Mouse (Mus musculus) layer of hippocampus, postnatal 10 days (tissue): ENCODE results near the gene Fam187b. TPM values are rescaled to one million over a fixed set of nuclear protein-coding genes. Genes with fewer than 3 reads are reported as not detected.
A peak's percentile ranks its signal among the peaks of the same experiment; 100 is the strongest.

Experiments
- DNase-seq, 2 experiments: peaks; one replicate each; pipeline ENCODE4 v3.0.0; 2021; ENCODE audit warnings: low spot score in 2 of 2
- total RNA-seq, 2 experiments: library from RNA; stranded (reverse); gene quantifications; 2 replicates each; pipeline ENCODE4 v1.2.3; 2021

The Fam187b gene
- total RNA-seq, 2 experiments from 2014 or later, result 0.25 to 0.96 TPM

DNA sequence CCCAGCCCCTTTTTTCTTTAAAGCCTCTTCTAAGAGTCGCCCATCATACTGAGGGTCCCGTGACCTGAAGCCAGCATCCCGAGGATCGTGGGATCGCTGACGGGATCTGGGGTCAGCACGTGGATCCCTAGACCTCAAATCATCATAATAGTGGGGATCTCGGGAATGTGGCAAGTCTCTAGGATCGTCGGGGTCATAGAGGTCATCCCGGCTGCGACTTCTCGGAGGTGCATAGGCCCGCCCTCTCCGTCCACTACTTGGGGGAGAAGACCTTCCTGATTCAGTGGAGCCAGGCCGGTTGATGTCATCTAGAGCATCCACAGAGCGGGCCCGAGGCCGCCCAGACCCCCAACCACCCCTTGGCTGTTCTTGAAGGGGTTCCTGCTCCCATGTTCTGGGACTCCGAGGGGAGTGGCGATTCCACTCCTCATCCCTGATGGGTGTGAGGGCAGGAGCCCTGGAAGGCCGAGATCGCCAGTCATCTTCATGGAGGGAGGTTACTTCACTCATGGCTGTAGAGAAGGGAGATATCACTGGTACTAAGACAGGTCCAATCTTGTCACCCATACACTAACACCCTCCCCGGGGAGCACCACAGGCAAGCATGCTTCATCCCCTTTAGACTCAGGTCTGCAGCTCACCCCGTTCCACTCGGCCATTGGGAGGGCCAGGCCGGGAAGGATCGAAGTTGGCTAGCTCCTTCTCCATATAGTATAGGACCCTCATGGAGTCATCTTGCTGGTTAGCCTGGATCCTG is 15.3 kb upstream of the Fam187b start:
- no peak for DNase-seq

DNA sequence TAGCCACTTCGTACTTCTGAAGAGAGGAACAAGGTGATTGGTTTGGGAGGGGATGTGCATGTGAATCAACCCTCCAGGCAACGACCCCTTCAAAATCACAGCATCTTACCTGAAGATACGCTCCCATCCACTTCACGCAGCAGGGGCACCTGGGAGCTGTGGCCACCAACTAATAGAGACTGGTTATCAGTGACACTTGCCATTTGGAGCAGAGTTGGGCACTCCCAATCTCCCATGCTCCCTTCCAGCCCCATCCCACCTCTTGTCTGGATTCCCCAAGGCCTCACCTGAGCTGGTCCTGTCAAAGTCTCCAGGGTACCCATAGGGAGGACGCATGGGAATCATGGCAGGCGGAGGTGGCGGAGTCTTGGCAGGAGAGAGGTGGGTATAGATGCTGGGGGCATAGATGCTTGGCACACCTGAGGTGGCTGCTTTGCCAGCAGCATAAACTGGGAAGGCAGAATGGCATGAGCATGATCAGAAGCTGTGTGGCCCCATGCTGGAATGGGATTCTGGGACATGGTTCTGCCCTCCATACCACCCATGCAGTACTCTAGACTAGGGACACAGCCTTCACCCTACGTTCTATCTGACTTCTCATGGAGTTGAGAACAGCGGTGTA is 14.6 kb upstream of the Fam187b start:
- no peak for DNase-seq

DNA sequence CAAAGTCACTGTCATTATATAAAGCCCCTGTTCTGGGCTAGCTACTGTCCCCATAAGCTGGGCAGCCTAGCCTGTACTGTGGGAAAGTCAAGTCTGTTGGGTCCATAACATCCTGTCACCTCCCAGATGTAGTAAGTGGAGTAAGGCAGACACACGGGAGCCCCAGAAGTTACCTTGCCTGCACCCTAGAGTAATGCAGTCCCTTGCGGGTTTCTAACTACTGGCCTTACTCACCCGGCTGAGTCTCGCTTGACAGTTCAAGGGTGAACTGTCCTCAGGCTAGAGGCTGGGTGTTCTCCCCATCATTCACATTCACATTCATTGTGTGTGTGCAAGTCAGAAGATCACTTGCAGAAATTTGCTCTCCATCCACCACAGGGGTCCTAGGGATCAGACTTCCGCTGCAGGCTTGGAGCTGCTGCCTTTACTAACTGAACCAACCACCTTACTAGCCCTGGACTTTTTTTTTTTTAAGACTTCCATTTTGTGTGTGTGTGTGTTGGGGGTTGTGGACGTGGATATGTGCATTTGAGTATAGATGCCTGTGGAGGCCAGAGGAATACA is 13.7 kb upstream of the Fam187b start:
- no peak for DNase-seq

DNA sequence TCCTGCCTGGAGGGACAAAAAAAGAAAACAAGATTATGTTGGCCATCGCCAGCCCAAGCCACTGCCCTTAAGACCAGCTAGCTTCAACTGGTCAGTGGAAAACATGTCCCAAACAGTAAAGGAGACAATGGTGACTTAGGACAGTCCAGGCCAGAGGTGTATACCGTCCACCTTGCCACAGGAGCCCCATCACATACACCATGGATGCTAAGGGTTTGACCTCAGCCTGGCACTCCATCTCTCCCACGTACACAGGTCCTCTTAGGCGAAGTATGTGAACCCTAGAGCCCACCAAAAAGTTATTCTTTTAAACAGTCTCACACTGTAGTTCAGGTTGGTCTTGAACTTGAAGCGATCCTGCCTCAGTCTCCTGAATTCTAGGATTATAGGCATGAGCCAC is 10.7 kb upstream of the Fam187b start:
- no peak for DNase-seq

DNA sequence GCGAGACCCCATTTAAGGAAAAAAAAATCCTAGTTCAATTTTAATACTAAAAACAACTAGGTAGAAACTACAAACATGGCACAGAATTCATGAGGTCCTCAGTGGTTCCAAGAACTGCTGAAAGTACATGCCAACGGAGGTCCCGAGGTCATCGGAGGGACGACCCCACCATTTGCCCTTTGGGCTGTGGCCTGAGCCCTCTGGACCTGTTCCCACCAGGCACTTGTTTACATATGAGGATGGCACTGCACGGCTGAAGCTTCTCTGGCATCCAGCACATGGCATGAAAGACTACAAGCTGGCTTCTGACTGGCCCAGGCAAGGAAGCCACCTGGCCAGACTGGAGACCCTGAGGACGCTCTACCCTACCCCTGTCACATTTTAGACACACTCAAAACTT is 9.2 kb upstream of the Fam187b start:
- DNase-seq, result no peak

DNA sequence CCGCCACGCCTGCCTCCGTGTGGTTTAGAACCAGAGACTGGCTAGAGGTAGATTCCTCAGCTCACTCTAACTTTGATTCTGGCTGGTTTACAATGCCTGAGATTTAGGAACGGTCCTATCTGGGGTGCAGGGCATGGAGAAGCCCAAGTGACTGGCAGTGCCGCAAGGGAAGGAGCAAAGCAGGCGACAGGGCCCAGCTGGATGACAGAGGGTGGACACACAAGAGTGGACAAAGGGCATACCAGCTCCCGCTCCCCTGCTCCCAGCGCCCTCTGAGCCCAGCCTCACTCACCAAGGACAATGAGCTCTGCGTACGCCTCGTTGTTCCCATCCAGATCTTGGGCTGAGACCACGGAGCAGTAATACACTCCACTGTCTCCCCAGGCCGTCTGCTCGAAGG is 7.9 kb upstream of the Fam187b start:
- DNase-seq, result no peak

DNA sequence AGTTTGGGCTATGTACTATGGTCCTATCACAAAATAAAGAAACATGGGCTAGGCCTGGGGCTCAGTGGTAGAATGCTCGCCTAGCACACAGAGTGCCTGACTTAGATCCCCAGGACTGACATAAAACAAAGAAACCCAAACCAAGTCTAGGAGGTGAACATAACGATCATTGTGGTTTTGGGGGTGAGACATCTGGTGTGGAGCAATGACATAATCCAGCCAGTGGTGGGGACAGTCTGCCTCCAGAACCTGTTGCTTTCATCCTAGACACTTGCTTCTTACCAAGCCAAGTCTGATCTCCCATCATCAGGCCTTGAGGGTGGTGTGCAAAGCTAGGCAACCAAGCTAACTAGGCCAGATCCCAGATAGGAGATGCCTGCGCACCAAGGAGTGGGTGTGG is 6.9 kb upstream of the Fam187b start:
- DNase-seq, result no peak

DNA sequence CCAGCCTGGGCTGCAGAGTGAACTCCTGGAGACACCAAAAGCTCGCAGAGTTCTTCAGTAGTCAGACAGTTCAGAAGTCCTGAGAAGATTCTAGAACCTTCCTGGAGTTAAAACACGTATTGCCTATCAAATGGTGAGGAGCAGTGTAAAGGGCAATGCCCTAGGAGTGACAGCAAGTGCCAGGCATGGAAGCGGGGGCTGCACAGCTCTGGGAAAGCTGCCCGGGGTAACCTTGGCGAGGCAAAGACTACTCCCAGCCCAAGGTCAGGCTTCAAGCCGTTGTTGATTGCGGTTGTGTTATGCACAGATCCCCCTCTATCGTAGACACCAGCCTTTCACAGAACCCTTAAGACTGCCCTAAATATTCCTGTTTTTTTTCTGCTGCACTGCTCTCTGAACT is 5.0 kb upstream of the Fam187b start:
- no peak for DNase-seq

DNA sequence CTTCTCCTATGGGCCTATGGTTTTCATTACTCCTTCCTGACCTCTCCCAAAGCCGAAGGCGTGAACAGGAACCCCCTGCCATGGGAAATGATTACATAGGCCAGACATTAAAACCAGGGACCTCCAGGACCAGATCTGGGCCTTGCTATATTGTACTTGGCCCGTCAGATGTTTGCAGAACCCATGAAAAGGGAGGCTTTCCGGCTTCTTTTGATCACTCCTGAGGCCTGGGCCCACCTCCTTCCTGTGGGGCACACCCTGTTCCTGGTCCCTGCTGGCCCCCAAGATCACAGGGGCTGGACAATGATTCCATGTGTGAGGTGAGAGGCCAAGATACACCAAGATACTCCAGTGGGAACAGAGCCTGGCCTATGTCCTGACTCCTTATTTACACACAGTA is 4.4 kb upstream of the Fam187b start:
- no peak for DNase-seq

GRCm38 (mm10) chr7:30971901-30972300 is 1.7 kb upstream of the Fam187b start:
- no peak for DNase-seq

DNA sequence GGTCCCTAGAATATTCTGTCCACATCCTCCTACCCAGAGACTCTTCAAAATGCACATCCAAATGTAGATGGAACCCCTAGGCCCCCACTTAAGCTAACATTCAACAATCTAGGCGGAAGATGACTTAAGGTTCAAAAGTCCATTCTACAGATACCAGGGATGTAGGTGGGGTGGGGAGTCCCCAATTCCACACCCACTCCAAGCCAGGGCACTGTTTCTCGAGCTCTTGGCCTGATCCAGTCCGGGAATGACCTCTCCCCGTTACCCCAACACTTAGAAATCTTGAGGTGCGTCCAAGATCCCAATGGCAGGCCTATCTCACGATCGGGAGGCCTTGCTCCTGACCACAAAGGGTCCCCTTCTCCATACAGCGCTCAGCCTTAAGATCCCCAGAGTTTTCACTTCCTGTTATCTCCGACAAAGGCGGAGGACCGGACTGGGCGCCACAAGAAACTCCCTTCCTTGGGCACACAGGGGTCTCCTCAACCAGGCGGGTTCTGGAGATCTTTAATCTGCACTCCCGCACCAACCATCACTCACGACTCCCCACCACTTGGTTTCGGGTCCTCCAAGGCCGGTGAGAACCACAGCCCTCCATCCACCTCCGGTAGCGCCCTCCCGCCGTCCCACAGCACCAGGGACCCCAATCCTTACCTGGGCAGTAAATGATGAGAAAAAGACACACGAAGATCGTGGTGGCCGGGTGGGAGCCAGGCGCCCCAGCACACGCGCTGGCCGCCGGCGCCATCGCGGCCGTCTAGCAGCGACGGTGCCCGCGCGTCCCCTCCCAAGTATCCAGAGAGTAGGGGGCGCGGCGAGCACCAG is 952 bp upstream of the Fam187b start:
- no peak for DNase-seq

- DNase-seq, result no peak
Observed at GRCm38 (mm10) chr7:30973251-30973500, 414 bp upstream of the Fam187b start, which contains the start of gene Lsr. Gene Lsr (minus strand): TSS chr7:30973464.

DNA sequence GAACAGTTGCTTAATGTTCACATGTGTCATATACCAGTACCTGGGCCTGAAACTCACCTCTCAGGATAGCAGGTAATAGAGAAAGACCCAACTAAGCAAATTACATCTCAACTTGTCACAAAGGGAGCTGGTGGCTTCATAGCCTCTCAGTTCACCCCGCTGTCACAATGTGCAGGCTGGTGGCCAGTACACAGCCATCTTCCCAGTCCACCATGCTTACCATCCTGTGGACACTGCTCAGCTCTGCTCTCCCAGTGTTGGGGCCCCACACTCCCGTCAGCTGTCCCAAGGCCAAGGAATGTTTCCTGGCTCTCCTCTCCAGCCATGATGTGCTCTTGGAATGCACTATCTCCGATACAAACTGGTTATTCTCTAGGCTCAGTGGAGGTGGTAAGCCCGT is 8.1 kb downstream of the Fam187b start:
- DNase-seq, result no peak

DNA sequence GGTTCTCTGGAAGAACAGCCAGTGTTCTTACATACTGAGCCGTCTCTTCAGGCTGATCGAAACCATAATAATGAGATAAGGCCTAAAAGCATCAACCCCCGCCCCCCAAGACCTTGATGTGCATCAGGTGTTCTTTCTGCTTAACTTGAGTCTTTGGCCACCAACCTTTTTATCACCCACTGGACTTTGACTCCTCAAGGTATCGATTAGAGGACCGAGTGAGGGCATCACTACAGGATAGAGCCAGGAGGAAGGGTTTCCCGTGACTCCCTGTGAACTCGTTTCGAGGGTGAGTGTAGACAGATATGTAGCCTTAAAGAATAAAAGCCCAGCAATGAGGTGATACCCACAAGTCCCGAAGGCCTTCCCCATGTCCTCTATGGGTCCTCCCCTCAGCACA is 11.8 kb downstream of the Fam187b start:
- DNase-seq, result no peak

GRCm38 (mm10) chr7:30988519-30989162 is 15.1 kb downstream of the Fam187b start:
- no peak for DNase-seq

- no peak for DNase-seq
Observed at GRCm38 (mm10) chr7:30992148-30992547, 18.6 kb downstream of the Fam187b start.

DNA sequence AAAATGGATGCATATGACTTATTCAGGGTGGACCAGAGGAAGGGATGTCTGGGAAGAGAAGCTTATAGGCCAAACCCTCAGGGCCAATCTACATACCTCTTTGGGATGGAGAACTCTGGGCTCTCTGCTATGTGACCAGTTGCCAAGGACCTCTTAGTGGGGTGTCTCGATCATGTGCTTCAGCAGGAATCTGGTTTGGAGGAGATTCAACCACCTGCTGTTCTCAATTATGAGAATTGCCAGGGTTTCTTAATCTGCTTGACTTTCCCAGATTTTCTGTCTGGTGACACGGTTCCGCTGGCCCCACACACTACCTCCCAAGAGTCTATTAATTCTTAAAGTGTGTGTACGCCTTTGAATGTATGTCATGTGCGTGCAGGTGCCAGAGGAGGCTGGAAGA is 20.4 kb downstream of the Fam187b start:
- no peak for DNase-seq

DNA sequence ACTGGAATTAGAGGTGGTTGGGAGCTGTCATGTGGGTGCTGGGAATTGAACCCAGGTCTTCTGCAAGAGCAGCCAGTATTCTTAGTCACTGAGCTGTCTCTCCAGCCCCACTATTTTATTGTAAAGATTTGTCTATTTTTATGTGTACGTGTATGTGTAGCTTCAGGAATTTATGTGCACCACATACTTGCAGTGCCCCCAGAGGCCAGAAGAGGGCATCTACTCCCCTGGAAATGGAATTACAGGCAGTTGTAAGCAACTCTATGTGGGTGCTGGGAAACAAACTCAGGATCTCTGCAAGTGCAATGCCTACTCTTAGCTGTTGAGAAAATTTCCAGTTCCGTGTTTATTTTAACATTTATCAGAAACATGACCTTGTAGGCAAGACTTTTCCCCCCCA is 22.9 kb downstream of the Fam187b start:
- no peak for DNase-seq

DNA sequence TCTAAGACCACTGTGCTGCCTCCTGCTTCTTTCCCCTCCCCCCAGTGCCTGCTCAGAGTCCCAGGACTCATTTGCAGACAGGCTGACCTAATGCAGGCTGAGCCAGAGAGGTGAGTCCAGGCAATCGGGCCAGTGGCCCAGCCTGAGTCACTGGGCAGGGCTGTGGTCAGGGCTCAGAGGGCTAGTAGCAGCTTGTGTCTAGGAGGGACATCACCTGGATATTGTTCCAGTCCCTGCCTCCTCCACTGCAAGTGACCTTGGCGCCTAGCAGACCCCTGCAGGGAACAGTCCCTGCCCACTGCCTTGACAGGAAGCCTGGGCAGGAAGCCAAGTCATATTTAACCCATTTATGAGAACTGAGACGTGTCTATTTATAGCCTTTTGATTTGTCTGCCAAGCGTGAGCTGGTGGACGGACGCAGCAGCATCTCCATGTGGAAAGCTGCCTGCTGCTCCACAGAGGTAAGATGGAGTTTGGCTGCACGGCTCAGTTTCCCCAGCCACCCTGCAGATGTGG is 27.0 kb downstream of the Fam187b start:
- peak; percentile 9 to 22 for DNase-seq

DNA sequence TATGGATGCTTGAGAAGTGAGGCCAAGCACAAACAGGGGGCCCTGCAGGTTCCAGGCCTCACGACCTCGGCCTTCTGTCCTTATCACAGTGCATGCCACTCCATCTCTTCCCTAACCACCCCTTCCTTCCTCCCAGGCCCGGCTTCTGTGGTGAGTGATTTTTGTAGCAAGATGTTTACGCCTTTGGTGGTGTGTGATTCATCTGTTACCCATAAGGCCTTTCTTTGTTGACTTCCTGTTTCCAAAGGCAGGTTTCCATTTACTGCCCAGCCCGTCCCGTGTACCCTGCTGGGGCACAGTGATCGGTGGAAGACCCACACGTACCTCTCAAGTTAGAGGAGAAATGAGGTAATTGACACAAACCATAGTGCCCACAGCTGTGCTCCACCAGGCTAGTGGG is 29.1 kb downstream of the Fam187b start:
- DNase-seq, result no peak

- DNase-seq, result no peak
Observed at GRCm38 (mm10) chr7:31007775-31008174, 34.2 kb downstream of the Fam187b start.
